Mouse (Mus musculus): ENCODE results near the gene Ddx52. TPM values are rescaled to one million over a fixed set of nuclear protein-coding genes. Genes with fewer than 3 reads are reported as not detected.

Ddx52 gene
- polyA plus RNA-seq, 1 experiment from 2014 or later: 35.4 TPM

DNA sequence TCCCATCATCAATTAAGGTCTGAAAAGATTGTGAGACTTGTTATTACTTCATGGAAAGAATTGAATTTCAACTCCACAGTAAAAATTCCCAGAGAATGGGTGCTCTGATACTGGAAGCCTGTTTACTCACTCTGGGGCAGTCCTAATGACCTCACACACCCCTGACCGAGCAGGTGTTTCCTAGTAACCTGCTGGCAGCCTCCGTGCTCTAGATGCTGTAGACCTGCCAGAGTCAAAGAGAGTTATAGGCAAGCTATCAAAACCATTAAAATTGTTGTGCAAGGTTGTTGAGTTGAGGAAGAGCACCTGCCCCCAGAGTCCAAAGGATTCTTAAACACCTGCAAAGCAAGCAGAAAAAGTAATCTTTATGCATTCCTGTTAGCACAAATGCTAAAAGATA, 19.3 kb upstream of the Ddx52 start:
- H3K4me1 ChIP-seq (ENCODE audit: insufficient read depth, low read length): no peaks in the 10 kb centered on the region
- H3K27ac ChIP-seq (ENCODE audit: low read length): no peak overlapping the region
- no peak overlapping the region for H3K4me3 ChIP-seq (ENCODE audit: low read length)
- H3K27me3 ChIP-seq (ENCODE audit: insufficient read depth, low read length): no peaks in the 10 kb centered on the region
- no peak overlapping the region for H3K4me2 ChIP-seq (replicated peaks; ENCODE audit: low read depth, low read length)
- no peak overlapping the region for H3K9ac ChIP-seq (replicated peaks; ENCODE audit: low read length)
- 20% methylated on average over 2 of the region's 2 CpGs for whole genome bisulfite sequencing
- H3K9me3 ChIP-seq (ENCODE audit: low read length): no peaks in the 10 kb centered on the region; the same call in 1 of the 2 replicates
- no peak for ATAC-seq (ENCODE audit: low FRiP score, low TSS enrichment)
- H3K36me3 ChIP-seq (ENCODE audit: insufficient read depth, low read length): no peaks in the 10 kb centered on the region

DNA sequence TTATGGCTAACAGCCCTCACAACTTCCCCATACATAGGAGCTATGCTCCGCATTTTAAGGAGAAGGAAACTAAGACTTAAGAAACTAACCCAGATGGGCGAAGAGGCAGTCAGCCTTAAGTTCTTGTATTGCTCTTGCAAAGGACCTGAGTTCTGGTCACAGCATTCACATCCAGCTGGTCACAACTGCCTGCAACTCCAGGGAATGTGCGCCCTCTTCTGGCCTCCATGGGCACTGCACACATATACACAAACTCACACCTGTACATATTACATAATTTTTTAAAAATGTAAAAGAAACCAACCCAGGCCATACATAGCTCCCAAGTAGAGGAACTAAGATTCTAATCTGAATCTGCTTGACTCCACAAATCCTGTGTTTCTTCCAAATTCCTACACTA, 14.8 kb upstream of the Ddx52 start:
- H3K9ac ChIP-seq (replicated peaks; ENCODE audit: low read length): no peak overlapping the region
- H3K4me3 ChIP-seq (ENCODE audit: low read length): no peak overlapping the region
- WGBS: 64% methylated on average over 3 of the region's 3 CpGs
- ATAC-seq (ENCODE audit: low FRiP score, low TSS enrichment): no peak
- no peak overlapping the region for H3K27ac ChIP-seq (ENCODE audit: low read length)
- H3K9me3 ChIP-seq (ENCODE audit: low read length): no peaks in the 10 kb centered on the region; the same call in 1 of the 2 replicates
- no peaks in the 10 kb centered on the region for H3K27me3 ChIP-seq (ENCODE audit: insufficient read depth, low read length)
- H3K4me1 ChIP-seq (ENCODE audit: insufficient read depth, low read length): no peaks in the 10 kb centered on the region
- no peak overlapping the region for H3K4me2 ChIP-seq (replicated peaks; ENCODE audit: low read depth, low read length)
- H3K36me3 ChIP-seq (ENCODE audit: insufficient read depth, low read length): no peaks in the 10 kb centered on the region

DNA sequence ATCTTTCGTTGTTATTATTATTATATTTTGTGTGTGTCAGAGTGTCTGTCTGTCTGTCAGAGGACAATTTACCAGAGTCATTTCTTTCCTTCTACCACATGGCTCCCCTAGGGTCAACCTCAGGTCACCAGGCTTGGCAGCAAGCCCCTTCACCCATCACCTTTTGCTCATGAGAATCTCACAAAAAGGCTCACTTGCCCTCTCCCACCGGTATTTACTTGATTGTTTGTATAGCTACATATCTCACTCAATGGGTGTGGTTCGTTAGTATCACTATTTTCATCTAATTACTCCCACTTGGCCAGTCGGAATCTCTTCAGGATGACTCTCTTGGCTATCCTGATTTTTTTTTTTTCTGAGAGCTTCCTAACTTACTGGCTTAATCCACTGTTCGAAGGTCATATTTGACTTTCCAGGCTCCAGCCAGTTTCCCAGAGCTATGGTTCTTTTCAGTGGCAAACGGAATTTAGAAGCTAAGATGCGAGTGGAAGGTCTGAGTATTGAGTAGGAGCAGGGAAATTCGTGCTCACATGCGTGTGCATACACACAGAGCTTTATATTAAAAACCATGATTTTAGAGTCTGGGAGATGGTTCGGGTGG, 9.3 kb upstream of the Ddx52 start:
- Histone ChIP-seq H3K4me2 (replicated peaks; ENCODE audit: low read depth, low read length) (no peak overlapping the region), H3K36me3 (ENCODE audit: insufficient read depth, low read length) (no peaks in the 10 kb centered on the region), H3K27me3 (ENCODE audit: insufficient read depth, low read length) (no peaks in the 10 kb centered on the region), H3K4me1 (ENCODE audit: insufficient read depth, low read length) (0 out of 2 replicates have a peak, but pooled peaks cover 7% of the 10 kb centered on the region), H3K27ac (ENCODE audit: low read length) (no peak overlapping the region), H3K9me3 (ENCODE audit: low read length) (no peaks in the 10 kb centered on the region), H3K4me3 (ENCODE audit: low read length) (no peak overlapping the region), H3K9ac (replicated peaks; ENCODE audit: low read length) (no peak overlapping the region)
- ATAC-seq (ENCODE audit: low FRiP score, low TSS enrichment): no peak
- WGBS: 79% methylated on average over 10 of the region's 10 CpGs

DNA sequence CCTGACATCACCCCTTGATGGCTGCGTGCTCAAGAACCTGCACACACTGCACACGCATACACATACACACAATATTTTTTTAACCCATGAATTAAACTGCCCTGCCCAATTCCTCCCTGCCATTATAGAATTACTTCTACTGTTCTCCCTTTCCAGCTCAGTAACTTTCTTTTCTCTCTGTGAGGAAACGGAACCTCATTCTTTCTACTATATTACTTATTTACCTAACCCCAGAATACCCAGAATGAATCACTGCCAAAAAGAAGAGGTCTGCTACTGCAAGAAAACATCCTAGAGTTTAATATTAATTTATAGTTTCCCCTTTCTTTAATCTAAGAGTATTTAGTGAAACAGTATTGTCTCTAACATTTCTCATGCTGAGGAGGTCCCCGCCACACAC, 8.5 kb upstream of the Ddx52 start:
- Histone ChIP-seq H3K4me1 (ENCODE audit: insufficient read depth, low read length) (peaks cover 8% of the 10 kb centered on the region; the same call in 1 of the 2 replicates), H3K27ac (ENCODE audit: low read length) (no peak overlapping the region), H3K4me3 (ENCODE audit: low read length) (no peak overlapping the region), H3K9ac (replicated peaks; ENCODE audit: low read length) (no peak overlapping the region), H3K9me3 (ENCODE audit: low read length) (no peaks in the 10 kb centered on the region), H3K36me3 (ENCODE audit: insufficient read depth, low read length) (no peaks in the 10 kb centered on the region), H3K4me2 (replicated peaks; ENCODE audit: low read depth, low read length) (no peak overlapping the region), H3K27me3 (ENCODE audit: insufficient read depth, low read length) (no peaks in the 10 kb centered on the region)
- ATAC-seq (ENCODE audit: low FRiP score, low TSS enrichment): no peak
- 60% methylated on average over 4 of the region's 4 CpGs for WGBS

DNA sequence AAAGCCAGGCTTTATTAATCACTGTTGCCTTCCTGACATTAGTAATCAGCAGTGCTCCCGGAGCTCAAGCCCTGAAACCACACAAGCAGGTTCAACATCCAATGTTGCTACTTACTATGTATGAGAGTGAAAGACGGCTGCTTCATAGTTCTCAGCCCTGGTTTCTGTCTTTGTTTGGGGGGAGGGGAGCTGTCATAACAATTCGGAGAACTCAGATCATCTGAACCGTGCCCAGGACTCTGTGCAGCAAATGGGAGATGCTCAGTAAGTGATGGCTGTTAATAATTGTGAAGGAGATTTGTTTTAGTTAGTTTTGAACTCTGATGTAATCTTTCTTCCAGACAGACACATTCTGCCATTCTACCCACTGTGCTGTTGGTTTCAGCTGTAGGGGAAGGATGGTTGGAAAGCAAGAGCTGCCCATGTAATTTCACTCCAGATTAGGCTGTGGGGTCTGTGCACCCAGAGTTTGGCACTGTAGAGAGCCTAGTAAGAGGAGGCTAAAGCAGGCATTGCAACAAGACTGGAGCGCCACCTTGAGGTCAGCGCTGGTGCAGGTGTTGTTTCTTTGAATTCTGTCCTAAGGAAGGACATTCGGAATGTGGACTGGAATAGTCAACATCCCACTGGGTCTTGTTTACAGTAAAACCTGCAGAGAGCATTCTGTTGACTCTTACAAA, 5.7 kb upstream of the Ddx52 start:
- Histone ChIP-seq H3K36me3 (ENCODE audit: insufficient read depth, low read length) (no peaks in the 10 kb centered on the region), H3K9me3 (ENCODE audit: low read length) (no peaks in the 10 kb centered on the region), H3K27ac (ENCODE audit: low read length) (0 out of 2 replicates have a peak overlapping the region, but pooled peaks have one; percentile 10), H3K4me2 (replicated peaks; ENCODE audit: low read depth, low read length) (no peak overlapping the region), H3K27me3 (ENCODE audit: insufficient read depth, low read length) (0 out of 2 replicates have a peak, but pooled peaks cover 5% of the 10 kb centered on the region), H3K4me1 (ENCODE audit: insufficient read depth, low read length) (peaks cover 10% of the 10 kb centered on the region; the same call in 1 of the 2 replicates), H3K4me3 (ENCODE audit: low read length) (no peak overlapping the region), H3K9ac (replicated peaks; ENCODE audit: low read length) (no peak overlapping the region)
- WGBS: 23% methylated on average over 7 of the region's 7 CpGs
- peak; percentile 70 for ATAC-seq (ENCODE audit: low FRiP score, low TSS enrichment)

DNA sequence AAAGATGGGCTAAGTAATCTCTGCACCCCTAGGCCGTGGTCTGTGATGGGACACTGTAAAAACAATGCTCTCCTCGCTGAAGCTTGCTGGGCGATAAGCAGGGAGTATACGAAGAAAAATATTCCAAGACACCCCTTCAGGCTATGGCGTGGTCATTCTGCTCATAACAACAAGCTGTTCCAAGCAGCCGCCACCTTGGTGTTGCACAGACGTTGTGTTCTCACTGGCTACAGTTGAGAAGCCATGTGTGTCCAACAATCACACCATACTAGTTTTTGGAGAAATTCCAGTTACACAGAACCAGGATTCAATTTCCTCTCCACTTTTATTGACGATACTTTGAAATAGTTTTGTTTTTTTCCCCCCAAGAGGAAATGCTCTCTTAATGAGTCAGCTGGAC, 3.3 kb upstream of the Ddx52 start:
- H3K9me3 ChIP-seq (ENCODE audit: low read length): no peaks in the 10 kb centered on the region

DNA sequence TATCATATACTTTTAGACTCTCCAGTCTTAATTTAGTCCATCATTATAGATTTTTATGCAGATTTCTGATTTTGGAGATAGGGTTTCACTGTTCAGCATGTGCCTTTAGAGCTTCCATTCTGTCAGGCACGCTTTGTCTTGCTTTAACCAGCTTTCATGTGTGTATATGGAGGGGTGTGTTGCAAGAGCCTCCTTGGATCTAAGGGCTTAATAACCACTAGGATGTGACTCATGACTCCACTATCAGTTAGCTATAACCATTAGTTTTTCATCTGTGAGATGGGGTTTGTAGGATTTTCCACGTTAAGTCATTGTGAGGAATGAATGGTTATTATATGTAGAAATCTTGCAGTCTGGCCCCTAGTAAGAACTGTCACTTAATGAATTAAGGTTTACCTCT, 15.0 kb downstream of the Ddx52 start:
- Histone ChIP-seq H3K4me1 (ENCODE audit: insufficient read depth, low read length) (no peaks in the 10 kb centered on the region), H3K4me3 (ENCODE audit: low read length) (no peak overlapping the region), H3K4me2 (replicated peaks; ENCODE audit: low read depth, low read length) (no peak overlapping the region), H3K36me3 (ENCODE audit: insufficient read depth, low read length) (peaks cover 74% of the 10 kb centered on the region), H3K9me3 (ENCODE audit: low read length) (no peaks in the 10 kb centered on the region), H3K27me3 (ENCODE audit: insufficient read depth, low read length) (no peaks in the 10 kb centered on the region), H3K9ac (replicated peaks; ENCODE audit: low read length) (no peak overlapping the region), H3K27ac (ENCODE audit: low read length) (no peak overlapping the region)
- no peak for ATAC-seq (ENCODE audit: low FRiP score, low TSS enrichment)
- 96% methylated on average over 2 of the region's 2 CpGs for WGBS

More for the DNA sequence above, 3.3 kb upstream of the Ddx52 start:
- 50% methylated on average over 8 of the region's 8 CpGs for WGBS
- Histone ChIP-seq H3K4me3 (ENCODE audit: low read length) (no peak overlapping the region), H3K27me3 (ENCODE audit: insufficient read depth, low read length) (0 out of 2 replicates have a peak, but pooled peaks cover 5% of the 10 kb centered on the region), H3K9ac (replicated peaks; ENCODE audit: low read length) (no peak overlapping the region), H3K4me1 (ENCODE audit: insufficient read depth, low read length) (peaks cover 20% of the 10 kb centered on the region), H3K27ac (ENCODE audit: low read length) (no peak overlapping the region), H3K36me3 (ENCODE audit: insufficient read depth, low read length) (no peaks in the 10 kb centered on the region), H3K4me2 (replicated peaks; ENCODE audit: low read depth, low read length) (no peak overlapping the region)
- ATAC-seq (ENCODE audit: low FRiP score, low TSS enrichment): no peak

DNA sequence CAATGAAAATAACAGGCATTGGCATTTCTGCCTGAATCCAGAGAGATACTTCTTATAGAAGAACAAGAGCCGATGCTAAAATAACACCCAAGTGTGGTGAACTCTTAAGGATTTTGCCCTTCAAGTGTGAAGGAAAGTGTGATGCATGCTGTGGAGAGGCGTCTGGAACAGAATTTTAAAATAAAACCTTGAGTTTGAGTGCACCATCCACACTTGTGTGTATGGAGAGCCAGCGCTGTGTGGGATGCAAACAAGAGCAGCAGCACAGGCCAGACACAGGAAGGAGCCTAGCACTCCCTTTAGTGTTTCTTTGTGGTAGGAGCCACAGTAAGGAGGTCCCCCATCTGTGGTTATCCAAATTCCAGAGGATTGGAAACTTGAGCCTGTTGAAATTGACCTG, 20.1 kb downstream of the Ddx52 start:
- ATAC-seq (ENCODE audit: low FRiP score, low TSS enrichment): no peak
- no peak overlapping the region for H3K27ac ChIP-seq (ENCODE audit: low read length)
- H3K36me3 ChIP-seq (ENCODE audit: insufficient read depth, low read length): peaks cover 46% of the 10 kb centered on the region
- no peak overlapping the region for H3K9ac ChIP-seq (replicated peaks; ENCODE audit: low read length)
- H3K27me3 ChIP-seq (ENCODE audit: insufficient read depth, low read length): no peaks in the 10 kb centered on the region
- no peak overlapping the region for H3K4me2 ChIP-seq (replicated peaks; ENCODE audit: low read depth, low read length)
- peaks cover 16% of the 10 kb centered on the region for H3K4me1 ChIP-seq (ENCODE audit: insufficient read depth, low read length)
- 86% methylated on average over 3 of the region's 3 CpGs for WGBS
- H3K4me3 ChIP-seq (ENCODE audit: low read length): no peak overlapping the region
- no peaks in the 10 kb centered on the region for H3K9me3 ChIP-seq (ENCODE audit: low read length)

DNA sequence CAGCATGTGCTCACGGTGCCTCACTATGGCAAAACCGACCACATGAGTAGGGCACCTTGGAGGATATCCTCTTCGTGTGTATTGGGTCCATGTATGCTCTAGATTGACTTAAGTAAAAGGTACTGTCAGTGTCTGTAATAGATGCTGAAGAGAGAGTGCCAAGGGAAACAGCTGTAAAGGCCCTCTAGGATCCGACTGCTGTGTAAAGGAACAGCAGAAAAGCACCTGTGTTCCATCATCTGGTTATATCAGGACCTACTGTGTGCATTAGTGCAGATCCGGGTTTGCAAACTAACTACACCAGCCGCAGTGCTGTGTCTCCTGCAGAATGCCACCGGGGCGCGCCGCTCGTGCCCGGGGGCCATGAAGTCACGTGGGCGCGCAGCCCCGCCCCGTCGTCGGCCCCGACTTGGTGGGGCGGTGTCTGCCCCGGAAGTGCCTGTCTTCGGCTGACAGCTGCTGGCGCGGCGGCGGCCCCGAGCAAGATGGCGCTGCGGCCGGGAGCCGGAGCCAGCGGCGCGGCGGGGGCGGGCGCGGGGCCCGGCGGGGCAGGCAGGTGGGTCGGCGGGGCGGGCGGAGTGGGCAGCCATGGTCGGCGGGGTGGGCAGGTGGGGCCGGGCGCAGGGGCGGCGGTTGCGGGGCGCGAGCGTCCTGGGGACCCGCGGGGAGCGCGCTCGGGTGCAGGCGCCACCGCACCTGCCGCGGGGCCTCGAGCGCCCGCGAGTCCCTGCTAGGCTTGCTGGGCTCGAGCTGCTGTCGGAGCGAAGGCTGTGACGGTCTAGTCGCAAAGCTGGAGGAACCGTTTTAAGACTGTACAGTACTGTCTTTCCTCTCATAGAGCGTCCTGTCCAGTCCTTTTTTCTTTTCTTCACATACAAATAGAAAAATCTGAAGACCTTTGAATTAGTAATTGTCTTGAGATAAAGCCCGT, 22.4 kb downstream of the Ddx52 start, which contains the start of gene Synrg:
Gene Synrg (plus strand): TSS at position 438 of the 931 bp plus-strand sequence.
- peaks cover 32% of the 10 kb centered on the region for H3K36me3 ChIP-seq (ENCODE audit: insufficient read depth, low read length)
- ATAC-seq (ENCODE audit: low FRiP score, low TSS enrichment): peak; percentile 94
- no peaks in the 10 kb centered on the region for H3K27me3 ChIP-seq (ENCODE audit: insufficient read depth, low read length)
- peaks cover 16% of the 10 kb centered on the region for H3K4me1 ChIP-seq (ENCODE audit: insufficient read depth, low read length)
- peak within 1 kb of the TSS; percentile 74 for H3K4me2 ChIP-seq (replicated peaks; ENCODE audit: low read depth, low read length)
- H3K4me3 ChIP-seq (ENCODE audit: low read length): peak within 1 kb of the TSS; percentile 73
- H3K9me3 ChIP-seq (ENCODE audit: low read length): no peaks in the 10 kb centered on the region
- WGBS: 2% methylated on average over 64 of the region's 76 CpGs
- H3K27ac ChIP-seq (ENCODE audit: low read length): no peak within 1 kb of the TSS
- H3K9ac ChIP-seq (replicated peaks; ENCODE audit: low read length): peak within 1 kb of the TSS; percentile 75
